Mouse (Mus musculus): ENCODE results near the gene Cnga2. TPM values are rescaled to one million over a fixed set of nuclear protein-coding genes. Genes with fewer than 3 reads are reported as not detected.
"Not testable (repeated sequence)": the region's sequence is repeated elsewhere in the genome, so short reads cannot be mapped to it uniquely, and the experiment has no call there.

Gene Cnga2
- polyA plus RNA-seq, 1 experiment from 2014 or later, result 0.07 TPM

GRCm38 (mm10) chrX:71972686-71973085 lies 19.0 kb upstream of the Cnga2 start, which contains the start of gene Fate1:
TSS of gene Fate1 (plus strand) at chrX:71972986.
- no peaks in the 10 kb centered on the region for H3K27me3 ChIP-seq (ENCODE audit: control insufficient read depth, insufficient read depth, low read length)
- no peak for DNase-seq (ENCODE audit: low spot score)
- no peaks in the 10 kb centered on the region for H3K4me1 ChIP-seq (ENCODE audit: control insufficient read depth, insufficient read depth, low read length)
- H3K36me3 ChIP-seq (ENCODE audit: control insufficient read depth, insufficient read depth, low read length), result no peaks in the 10 kb centered on the region
- 81% methylated on average over 2 of the region's 2 CpGs for WGBS
- no peak within 1 kb of the TSS for H3K4me2 ChIP-seq (ENCODE audit: low read depth, severe bottlenecking)
- no peak for ATAC-seq (ENCODE audit: insufficient number of reproducible peaks, low FRiP score, low TSS enrichment, low read depth)
- no peak within 1 kb of the TSS for H3K4me3 ChIP-seq (ENCODE audit: low read depth, low read length)
- no peak within 1 kb of the TSS for H3K9ac ChIP-seq (ENCODE audit: low read length)
- H3K27ac ChIP-seq (replicated peaks; ENCODE audit: low read depth, low read length), result no peak within 1 kb of the TSS
- no peaks in the 10 kb centered on the region for H3K9me3 ChIP-seq (ENCODE audit: control insufficient read depth, low read length)

DNA sequence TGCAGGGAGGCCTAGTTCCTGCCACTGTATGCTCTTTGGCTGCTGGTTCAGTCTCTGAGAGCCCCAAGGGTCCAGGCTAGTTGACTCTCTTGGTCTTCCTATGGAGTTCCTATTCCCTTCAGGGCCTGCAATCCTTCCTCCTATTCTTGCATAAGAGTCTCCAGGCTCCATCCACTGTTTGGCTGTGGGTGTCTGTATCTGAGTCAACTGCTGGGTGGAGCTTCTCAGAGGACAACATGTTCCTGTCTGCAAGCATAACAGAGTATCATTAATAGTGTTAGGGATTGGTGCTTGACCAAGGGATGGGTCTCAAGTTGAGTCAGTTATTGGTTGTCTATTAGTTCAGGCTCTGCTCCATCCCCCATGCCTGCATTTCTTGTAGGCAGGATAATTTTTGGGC lies 14.0 kb upstream of the Cnga2 start:
- H3K27ac ChIP-seq (replicated peaks; ENCODE audit: low read depth, low read length); H3K4me1 ChIP-seq (ENCODE audit: control insufficient read depth, insufficient read depth, low read length); H3K4me2 ChIP-seq (ENCODE audit: low read depth, severe bottlenecking); H3K4me3 ChIP-seq (ENCODE audit: low read depth, low read length); H3K9me3 ChIP-seq (ENCODE audit: control insufficient read depth, low read length); H3K36me3 ChIP-seq (ENCODE audit: control insufficient read depth, insufficient read depth, low read length); DNase-seq (ENCODE audit: low spot score); ATAC-seq (ENCODE audit: insufficient number of reproducible peaks, low FRiP score, low TSS enrichment, low read depth); H3K27me3 ChIP-seq (ENCODE audit: control insufficient read depth, insufficient read depth, low read length); H3K9ac ChIP-seq (ENCODE audit: low read length): not testable (repeated sequence)

GRCm38 (mm10) chrX:71980443-71980842 lies 11.2 kb upstream of the Cnga2 start:
- Histone ChIP-seq H3K27ac (replicated peaks; ENCODE audit: low read depth, low read length) (no peak overlapping the region), H3K4me1 (ENCODE audit: control insufficient read depth, insufficient read depth, low read length) (no peaks in the 10 kb centered on the region), H3K9me3 (ENCODE audit: control insufficient read depth, low read length) (no peaks in the 10 kb centered on the region), H3K27me3 (ENCODE audit: control insufficient read depth, insufficient read depth, low read length) (no peaks in the 10 kb centered on the region), H3K9ac (ENCODE audit: low read length) (no peak overlapping the region), H3K4me3 (ENCODE audit: low read depth, low read length) (no peak overlapping the region), H3K36me3 (ENCODE audit: control insufficient read depth, insufficient read depth, low read length) (no peaks in the 10 kb centered on the region), H3K4me2 (ENCODE audit: low read depth, severe bottlenecking) (no peak overlapping the region)
- WGBS, result 82% methylated on average over 3 of the region's 3 CpGs
- DNase-seq (ENCODE audit: low spot score), result no peak
- ATAC-seq (ENCODE audit: insufficient number of reproducible peaks, low FRiP score, low TSS enrichment, low read depth), result no peak

DNA sequence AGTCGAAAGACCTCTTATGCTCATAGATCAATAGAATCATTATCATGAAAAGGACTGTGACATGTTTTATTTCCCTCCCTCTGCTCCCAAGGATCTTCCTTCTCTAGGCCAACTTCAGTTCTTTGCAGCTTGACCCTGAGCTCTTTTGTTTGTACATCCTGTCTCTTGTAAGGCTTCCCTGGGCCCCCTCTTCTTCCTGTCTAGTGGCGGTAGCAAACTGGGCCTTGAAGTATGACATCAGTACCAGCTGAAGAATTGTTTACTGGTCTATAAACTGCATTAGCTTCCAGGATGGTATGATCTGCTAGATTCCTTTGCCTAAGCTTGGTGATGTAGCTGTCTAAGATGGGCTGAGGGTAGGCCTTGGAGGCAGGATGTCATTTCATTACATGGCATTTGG lies 10.3 kb upstream of the Cnga2 start:
- 93% methylated on average over 2 of the region's 2 CpGs for WGBS
- no peak for DNase-seq (ENCODE audit: low spot score)

GRCm38 (mm10) chrX:71983205-71983604 lies 8.4 kb upstream of the Cnga2 start:
- Histone ChIP-seq H3K4me3 (ENCODE audit: low read depth, low read length) (no peak overlapping the region), H3K27me3 (ENCODE audit: control insufficient read depth, insufficient read depth, low read length) (no peaks in the 10 kb centered on the region), H3K9ac (ENCODE audit: low read length) (no peak overlapping the region), H3K27ac (replicated peaks; ENCODE audit: low read depth, low read length) (no peak overlapping the region), H3K4me1 (ENCODE audit: control insufficient read depth, insufficient read depth, low read length) (no peaks in the 10 kb centered on the region), H3K36me3 (ENCODE audit: control insufficient read depth, insufficient read depth, low read length) (no peaks in the 10 kb centered on the region), H3K9me3 (ENCODE audit: control insufficient read depth, low read length) (no peaks in the 10 kb centered on the region), H3K4me2 (ENCODE audit: low read depth, severe bottlenecking) (no peak overlapping the region)
- 66% methylated on average over 2 of the region's 2 CpGs for WGBS
- ATAC-seq (ENCODE audit: insufficient number of reproducible peaks, low FRiP score, low TSS enrichment, low read depth) (no peak), DNase-seq (ENCODE audit: low spot score) (no peak)

More for the DNA sequence above, 10.3 kb upstream of the Cnga2 start:
- H3K4me2 ChIP-seq (ENCODE audit: low read depth, severe bottlenecking), result no peak overlapping the region
- H3K4me1 ChIP-seq (ENCODE audit: control insufficient read depth, insufficient read depth, low read length), result no peaks in the 10 kb centered on the region
- H3K36me3 ChIP-seq (ENCODE audit: control insufficient read depth, insufficient read depth, low read length), result no peaks in the 10 kb centered on the region
- no peaks in the 10 kb centered on the region for H3K9me3 ChIP-seq (ENCODE audit: control insufficient read depth, low read length)
- no peaks in the 10 kb centered on the region for H3K27me3 ChIP-seq (ENCODE audit: control insufficient read depth, insufficient read depth, low read length)
- no peak overlapping the region for H3K9ac ChIP-seq (ENCODE audit: low read length)
- H3K4me3 ChIP-seq (ENCODE audit: low read depth, low read length), result no peak overlapping the region
- H3K27ac ChIP-seq (replicated peaks; ENCODE audit: low read depth, low read length), result no peak overlapping the region
- no peak for ATAC-seq (ENCODE audit: insufficient number of reproducible peaks, low FRiP score, low TSS enrichment, low read depth)

GRCm38 (mm10) chrX:71983775-71984174 lies 7.9 kb upstream of the Cnga2 start:
- DNase-seq (ENCODE audit: low spot score), result peak; percentile 21
- 75% methylated on average over 1 of the region's 1 CpGs for WGBS
- H3K9ac ChIP-seq (ENCODE audit: low read length), result no peak overlapping the region

DNA sequence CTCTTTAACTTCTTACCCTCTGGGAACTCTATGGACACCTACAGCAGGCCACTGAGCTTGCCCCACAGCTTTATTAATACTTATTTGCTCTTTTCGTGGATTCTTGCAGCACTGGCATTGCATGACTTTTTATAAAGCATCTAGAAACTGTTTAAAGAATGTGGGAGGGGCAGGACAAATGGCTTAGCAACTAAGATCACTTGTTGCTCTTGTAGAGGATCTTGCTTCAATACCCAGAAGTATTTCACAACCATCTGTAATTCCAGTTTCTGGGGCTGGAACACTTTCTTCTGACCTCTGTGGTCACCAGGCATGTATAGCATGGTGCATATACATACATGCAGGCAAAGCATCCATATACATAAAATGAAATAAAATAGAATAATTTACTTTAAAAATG lies 4.3 kb downstream of the Cnga2 start:
- Histone ChIP-seq H3K4me3 (ENCODE audit: low read depth, low read length) (no peak overlapping the region), H3K9ac (ENCODE audit: low read length) (no peak overlapping the region), H3K4me2 (ENCODE audit: low read depth, severe bottlenecking) (no peak overlapping the region), H3K4me1 (ENCODE audit: control insufficient read depth, insufficient read depth, low read length) (no peaks in the 10 kb centered on the region), H3K36me3 (ENCODE audit: control insufficient read depth, insufficient read depth, low read length) (no peaks in the 10 kb centered on the region), H3K27ac (replicated peaks; ENCODE audit: low read depth, low read length) (no peak overlapping the region), H3K27me3 (ENCODE audit: control insufficient read depth, insufficient read depth, low read length) (no peaks in the 10 kb centered on the region), H3K9me3 (ENCODE audit: control insufficient read depth, low read length) (no peaks in the 10 kb centered on the region)
- no peak for DNase-seq (ENCODE audit: low spot score)
- 70% methylated on average over 1 of the region's 1 CpGs for WGBS
- no peak for ATAC-seq (ENCODE audit: insufficient number of reproducible peaks, low FRiP score, low TSS enrichment, low read depth)

More at GRCm38 (mm10) chrX:71983775-71984174, 7.9 kb upstream of the Cnga2 start:
- H3K27ac ChIP-seq (replicated peaks; ENCODE audit: low read depth, low read length), result no peak overlapping the region
- H3K4me3 ChIP-seq (ENCODE audit: low read depth, low read length), result no peak overlapping the region
- no peaks in the 10 kb centered on the region for H3K9me3 ChIP-seq (ENCODE audit: control insufficient read depth, low read length)
- no peak for ATAC-seq (ENCODE audit: insufficient number of reproducible peaks, low FRiP score, low TSS enrichment, low read depth)
- no peaks in the 10 kb centered on the region for H3K4me1 ChIP-seq (ENCODE audit: control insufficient read depth, insufficient read depth, low read length)
- H3K36me3 ChIP-seq (ENCODE audit: control insufficient read depth, insufficient read depth, low read length), result no peaks in the 10 kb centered on the region
- no peak overlapping the region for H3K4me2 ChIP-seq (ENCODE audit: low read depth, severe bottlenecking)
- H3K27me3 ChIP-seq (ENCODE audit: control insufficient read depth, insufficient read depth, low read length), result no peaks in the 10 kb centered on the region

- H3K9me3 ChIP-seq (ENCODE audit: control insufficient read depth, low read length), result no peaks in the 10 kb centered on the region
- H3K27me3 ChIP-seq (ENCODE audit: control insufficient read depth, insufficient read depth, low read length), result no peaks in the 10 kb centered on the region
- H3K27ac ChIP-seq (replicated peaks; ENCODE audit: low read depth, low read length), result no peak overlapping the region
- H3K36me3 ChIP-seq (ENCODE audit: control insufficient read depth, insufficient read depth, low read length), result no peaks in the 10 kb centered on the region
- H3K4me1 ChIP-seq (ENCODE audit: control insufficient read depth, insufficient read depth, low read length), result no peaks in the 10 kb centered on the region
- H3K4me3 ChIP-seq (ENCODE audit: low read depth, low read length), result no peak overlapping the region
- no peak for DNase-seq (ENCODE audit: low spot score)
- H3K9ac ChIP-seq (ENCODE audit: low read length), result no peak overlapping the region
- no peak overlapping the region for H3K4me2 ChIP-seq (ENCODE audit: low read depth, severe bottlenecking)
- no peak for ATAC-seq (ENCODE audit: insufficient number of reproducible peaks, low FRiP score, low TSS enrichment, low read depth)
Observed at GRCm38 (mm10) chrX:72009930-72010329, 18.3 kb downstream of the Cnga2 start.

DNA sequence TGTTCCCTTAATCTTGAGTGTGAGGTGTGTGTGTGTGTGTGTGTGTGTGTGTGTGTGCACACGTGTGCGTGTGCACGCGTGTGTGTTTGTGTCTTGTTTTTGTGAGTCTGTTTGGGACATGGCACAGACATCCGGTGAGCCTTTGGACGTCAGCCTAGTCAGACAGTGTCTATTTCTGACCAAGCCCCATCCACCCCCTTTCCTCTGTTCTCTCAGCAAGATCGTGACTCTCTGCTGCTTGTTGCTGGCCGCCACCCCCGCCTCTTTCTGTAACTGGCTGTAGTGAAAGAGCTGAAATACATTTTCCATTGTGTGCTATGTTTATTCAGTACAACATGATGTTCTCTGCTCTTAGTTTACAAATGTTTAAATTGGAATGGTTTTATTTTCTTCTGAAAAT lies 20.6 kb downstream of the Cnga2 start:
- no peak overlapping the region for H3K27ac ChIP-seq (replicated peaks; ENCODE audit: low read depth, low read length)
- no peaks in the 10 kb centered on the region for H3K36me3 ChIP-seq (ENCODE audit: control insufficient read depth, insufficient read depth, low read length)
- ATAC-seq (ENCODE audit: insufficient number of reproducible peaks, low FRiP score, low TSS enrichment, low read depth) (no peak), DNase-seq (ENCODE audit: low spot score) (no peak)
- H3K4me3 ChIP-seq (ENCODE audit: low read depth, low read length), result no peak overlapping the region
- no peak overlapping the region for H3K4me2 ChIP-seq (ENCODE audit: low read depth, severe bottlenecking)
- no peaks in the 10 kb centered on the region for H3K4me1 ChIP-seq (ENCODE audit: control insufficient read depth, insufficient read depth, low read length)
- no peaks in the 10 kb centered on the region for H3K27me3 ChIP-seq (ENCODE audit: control insufficient read depth, insufficient read depth, low read length)
- H3K9me3 ChIP-seq (ENCODE audit: control insufficient read depth, low read length), result no peaks in the 10 kb centered on the region
- H3K9ac ChIP-seq (ENCODE audit: low read length), result no peak overlapping the region
- WGBS, result 79% methylated on average over 9 of the region's 9 CpGs
